Mouse (Mus musculus): ENCODE measurements around the gene Olfr750.

- TF ChIP-seq POLR2A (IDR thresholded peaks at IDR 0.05; ENCODE audit: insufficient read depth, low read length) (no peak), CTCF (IDR thresholded peaks at IDR 0.05; ENCODE audit: low read depth, low read length) (no peak)
Measured at GRCm38 (mm10) chr14:51088166-51088969, 14.1 kb upstream of the Olfr750 start.

Data from ES-Bruce4 (cell line).